Mouse (Mus musculus): ENCODE data around the gene Jdp2.

Gene Jdp2

DNA sequence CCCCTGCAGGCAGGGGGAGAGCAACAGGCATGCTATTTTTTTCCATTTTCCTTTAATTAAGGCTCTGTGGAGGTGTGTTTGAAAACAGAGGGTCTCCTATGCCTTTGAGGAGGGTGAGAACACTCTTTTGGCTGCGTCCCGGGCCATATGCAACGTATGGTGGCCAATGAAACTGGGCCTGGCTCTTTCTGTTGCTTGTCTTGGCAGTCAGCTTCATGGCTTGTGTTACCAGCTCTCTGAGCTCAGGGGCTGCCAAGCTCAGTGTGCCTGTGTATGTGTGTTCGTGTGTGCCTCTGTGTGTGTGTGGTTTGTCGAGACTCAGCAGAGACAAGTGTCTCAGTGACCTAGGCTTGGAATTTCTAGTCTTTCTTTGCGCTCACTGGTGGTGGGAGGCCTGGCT, 2.7 kb downstream of the Jdp2 start:
- no peak for DNase-seq (ENCODE audit: low spot score in 2 of 2)

DNA sequence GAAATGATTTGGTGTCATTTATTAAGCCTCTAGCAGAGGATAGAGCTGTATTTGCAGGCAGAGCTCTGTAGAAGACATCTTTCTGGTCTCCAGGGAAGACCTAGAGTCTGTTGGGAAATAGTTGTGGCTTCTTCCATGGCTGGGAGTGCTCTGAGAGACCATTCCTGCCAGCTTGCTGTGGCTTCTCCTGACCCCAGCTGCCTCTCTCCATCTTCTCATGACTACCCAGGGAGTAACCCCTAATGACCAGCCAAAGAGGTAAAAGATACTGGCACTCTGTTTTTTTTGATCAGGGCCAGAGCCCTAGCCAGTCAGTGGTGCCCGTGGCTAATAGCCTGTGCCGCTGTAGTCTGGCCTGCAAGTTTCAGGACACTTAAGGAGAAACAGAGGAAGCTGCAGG, 3.3 kb downstream of the Jdp2 start:
- no peak for DNase-seq (ENCODE audit: low spot score in 2 of 2)

DNA sequence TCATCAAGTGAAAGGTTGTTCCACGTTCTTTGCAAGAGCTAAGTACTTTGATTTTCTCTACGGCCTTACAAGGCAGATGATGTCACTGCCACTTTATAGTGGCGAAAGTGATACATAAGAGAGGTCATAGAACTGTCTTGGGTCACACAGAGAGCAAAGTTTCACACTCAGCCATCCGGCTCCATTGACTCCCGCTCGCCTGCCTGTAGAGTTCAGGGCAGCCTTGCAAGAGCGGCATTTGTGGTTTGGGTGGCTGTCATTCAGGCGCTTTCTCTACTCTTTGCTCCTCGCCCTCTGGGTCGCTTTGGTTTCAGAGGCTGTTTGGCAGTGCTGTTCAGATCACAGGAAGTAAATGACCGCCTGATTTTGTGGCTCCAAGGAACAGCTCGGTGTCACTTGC, 4.0 kb downstream of the Jdp2 start:
- DNase-seq (ENCODE audit: low spot score in 2 of 2): no peak

DNA sequence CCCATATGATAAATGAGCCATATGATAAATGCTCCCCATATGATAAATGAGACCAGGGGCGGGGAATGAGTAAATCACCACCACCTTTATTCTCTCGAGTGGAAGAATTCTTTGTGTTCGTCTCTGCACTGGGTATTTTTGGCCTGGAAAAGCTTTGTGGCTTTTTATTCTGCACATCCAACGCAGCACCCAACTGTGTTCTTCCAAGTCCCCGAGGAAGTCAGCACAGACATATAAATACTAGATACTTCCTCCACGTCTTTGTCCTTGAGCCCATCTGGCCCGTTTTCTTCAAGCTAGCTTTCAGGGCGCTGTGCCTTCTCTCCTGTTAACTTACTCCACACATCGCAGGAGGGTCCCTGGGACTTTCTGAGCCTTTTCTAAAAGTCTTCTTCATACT, 4.9 kb downstream of the Jdp2 start:
- no peak for DNase-seq (ENCODE audit: low spot score in 2 of 2)

DNA sequence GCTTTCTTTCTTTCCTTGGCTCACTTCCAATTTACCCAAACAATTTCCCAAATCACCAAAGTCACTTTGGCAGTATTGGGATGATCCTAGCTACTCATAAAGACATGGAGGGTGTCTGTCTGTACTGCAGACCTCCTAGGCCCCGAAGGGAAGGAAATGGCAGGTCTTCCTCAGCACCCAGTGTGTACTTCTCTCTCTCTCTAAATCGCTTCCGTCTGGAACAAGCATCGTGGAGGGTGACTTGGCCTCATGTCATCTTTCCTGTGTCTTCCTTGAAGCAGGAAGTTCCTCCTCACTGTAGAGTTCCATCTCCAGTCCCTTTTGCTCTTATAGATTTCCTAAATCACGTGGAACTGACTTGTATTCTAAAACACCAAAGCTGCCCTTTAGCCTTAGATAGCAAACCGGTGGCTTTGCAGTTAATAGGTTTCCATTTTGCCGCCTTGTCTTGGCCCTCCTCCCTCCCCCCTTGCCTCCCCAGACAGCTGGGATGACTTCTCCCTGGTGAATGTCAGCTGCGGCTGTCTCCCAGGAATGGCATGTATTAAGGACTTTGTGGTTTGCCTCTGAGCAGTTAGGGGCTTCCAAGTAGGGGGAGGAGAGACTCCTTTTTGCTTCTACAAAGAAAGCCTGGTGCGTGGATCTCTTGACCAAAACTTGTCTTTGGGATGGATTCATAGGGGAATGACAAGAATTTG, 5.6 kb downstream of the Jdp2 start:
- no peak for DNase-seq (ENCODE audit: low spot score in 2 of 2)

DNA sequence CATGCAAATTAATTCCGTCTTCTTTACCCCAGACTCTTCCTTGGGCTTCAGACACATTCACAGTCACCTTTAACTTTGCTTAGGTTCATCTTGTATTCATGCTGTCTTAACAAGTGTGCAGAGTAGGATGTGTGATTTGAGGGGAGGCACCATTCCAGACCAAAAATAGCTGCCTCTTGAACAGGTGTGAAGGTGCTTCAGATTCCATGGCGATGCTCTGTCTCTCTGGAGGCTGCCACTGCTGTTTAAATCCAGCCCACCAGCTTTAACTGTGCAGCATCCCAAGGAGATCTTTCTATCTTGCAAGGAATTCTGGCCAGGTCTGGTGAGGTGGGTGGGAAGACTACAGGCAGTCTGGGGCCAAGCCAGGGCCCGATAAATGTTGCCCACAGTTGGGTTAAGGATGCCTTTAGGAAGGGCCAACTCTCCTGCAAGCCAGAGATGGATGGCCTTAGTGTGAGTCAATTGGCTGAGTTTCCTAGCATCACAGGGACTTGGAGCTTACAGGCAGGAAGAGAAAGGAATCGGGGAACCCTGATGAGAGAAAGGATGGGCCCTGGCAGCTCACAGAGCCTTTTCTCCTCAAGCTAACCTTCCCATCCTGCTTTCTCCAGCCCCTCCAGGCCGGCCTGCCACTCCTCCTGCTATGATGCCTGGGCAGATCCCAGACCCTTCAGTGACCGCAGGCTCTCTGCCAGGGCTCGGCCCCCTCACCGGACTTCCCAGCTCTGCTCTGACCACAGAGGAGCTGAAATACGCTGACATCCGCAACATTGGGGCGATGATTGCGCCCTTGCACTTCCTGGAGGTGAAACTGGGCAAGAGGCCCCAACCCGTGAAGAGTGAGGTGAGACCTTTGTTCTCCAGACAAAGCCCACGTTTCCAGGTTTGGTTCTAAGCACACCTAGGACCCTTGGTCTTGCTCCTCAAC, 9.0 kb downstream of the Jdp2 start:
- DNase-seq (ENCODE audit: low spot score in 2 of 2): no peak

DNA sequence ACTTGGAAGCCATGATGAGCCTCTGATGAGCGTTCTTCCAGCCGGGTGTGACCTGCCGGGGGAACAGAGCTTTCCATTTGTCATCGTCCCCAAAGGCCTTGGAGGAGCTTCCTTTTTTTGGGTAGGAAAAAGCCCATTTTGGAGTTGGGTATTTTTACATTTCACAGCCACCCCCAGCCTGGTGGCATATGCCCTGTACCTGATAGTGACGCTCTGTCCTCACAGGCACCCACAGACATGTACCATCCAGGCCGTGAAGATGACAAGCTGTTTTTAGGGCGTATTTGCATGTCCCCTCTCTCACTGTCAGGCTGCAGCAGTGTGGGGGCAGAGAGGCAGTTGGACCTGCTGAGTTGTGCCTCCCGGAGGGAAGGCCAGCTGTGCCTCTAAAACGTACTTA, 11.3 kb downstream of the Jdp2 start:
- no peak for DNase-seq (ENCODE audit: low spot score in 2 of 2)

DNA sequence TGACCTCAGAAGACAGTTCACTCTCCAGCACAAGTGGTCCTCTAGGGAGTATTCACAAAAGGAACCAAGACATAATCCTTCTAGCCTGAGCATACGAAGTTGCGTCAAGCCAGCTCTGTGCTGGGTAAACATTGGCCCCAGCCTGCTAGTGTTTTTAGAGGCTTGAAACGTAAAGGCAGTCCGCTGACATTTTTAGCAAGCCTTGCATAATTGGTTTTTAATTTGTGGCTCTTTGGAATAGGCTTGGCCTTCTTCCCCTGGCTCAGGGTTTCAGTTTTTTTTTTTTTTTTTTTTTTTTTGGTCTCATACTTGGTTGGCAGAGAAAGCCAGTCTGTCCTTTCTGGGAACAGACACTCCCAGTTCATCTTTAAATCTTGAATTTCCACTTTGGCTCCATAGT, 15.3 kb downstream of the Jdp2 start:
- DNase-seq (ENCODE audit: low spot score in 2 of 2): no peak

DNA sequence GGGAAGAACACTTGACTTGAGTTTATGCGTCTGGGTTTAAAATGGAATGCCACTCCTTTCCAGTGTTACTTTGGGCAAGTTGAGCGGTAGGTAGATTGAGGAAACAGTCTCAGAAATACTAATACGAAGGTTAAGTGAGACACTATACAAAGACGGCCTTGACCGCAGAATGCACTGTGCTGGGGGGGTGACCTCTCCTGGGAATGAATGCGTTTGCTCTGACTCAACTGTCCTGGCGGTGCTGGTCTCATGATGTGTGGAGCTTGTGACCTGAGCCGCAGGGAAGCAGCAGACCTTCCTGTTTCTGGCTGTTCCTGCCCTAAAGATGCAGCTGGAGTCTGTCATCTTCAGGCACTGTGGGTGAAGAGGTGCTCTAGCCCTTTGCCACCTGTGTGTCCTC, 16.7 kb downstream of the Jdp2 start:
- no peak for DNase-seq (ENCODE audit: low spot score in 2 of 2)

DNA sequence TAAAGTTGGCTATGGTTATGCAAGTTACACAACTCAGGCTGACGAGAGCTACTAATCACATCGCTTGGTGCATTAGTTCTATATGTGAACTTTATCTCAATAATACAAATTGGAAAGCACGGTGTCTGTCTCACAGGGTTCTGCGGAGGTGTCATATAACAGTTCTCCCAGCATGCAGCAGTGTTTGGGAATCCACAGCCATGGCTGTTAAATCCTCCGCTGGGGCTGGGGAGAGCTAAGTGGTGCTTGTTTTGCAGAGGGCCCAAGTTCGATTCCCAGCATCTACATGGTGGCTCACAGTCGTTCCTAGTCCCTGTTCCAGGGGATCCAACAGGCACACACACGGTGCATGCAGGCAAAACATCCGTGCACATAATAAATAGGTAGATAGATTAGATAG, 19.1 kb downstream of the Jdp2 start:
- no peak for DNase-seq (ENCODE audit: low spot score in 2 of 2)

DNA sequence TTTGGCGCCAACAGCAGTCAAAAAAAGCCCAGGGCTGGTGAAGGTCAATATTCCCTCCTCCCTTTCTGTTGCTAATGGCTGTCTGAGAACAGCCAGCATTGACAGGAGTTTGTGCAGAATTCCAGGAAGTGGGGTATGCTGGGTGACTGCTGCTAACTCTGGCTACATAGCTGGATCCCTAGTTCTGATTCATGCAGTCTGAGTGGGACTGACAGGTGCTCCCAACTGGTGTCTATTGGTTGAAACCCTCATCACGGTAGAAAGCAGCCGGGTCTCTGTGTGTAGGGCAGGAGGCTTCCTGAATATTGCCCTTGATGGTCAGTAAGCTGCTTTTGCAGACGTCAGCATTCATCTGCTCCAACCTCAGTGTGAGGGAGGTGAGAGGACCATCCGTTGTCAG, 19.6 kb downstream of the Jdp2 start:
- DNase-seq (ENCODE audit: low spot score in 2 of 2): no peak

DNA sequence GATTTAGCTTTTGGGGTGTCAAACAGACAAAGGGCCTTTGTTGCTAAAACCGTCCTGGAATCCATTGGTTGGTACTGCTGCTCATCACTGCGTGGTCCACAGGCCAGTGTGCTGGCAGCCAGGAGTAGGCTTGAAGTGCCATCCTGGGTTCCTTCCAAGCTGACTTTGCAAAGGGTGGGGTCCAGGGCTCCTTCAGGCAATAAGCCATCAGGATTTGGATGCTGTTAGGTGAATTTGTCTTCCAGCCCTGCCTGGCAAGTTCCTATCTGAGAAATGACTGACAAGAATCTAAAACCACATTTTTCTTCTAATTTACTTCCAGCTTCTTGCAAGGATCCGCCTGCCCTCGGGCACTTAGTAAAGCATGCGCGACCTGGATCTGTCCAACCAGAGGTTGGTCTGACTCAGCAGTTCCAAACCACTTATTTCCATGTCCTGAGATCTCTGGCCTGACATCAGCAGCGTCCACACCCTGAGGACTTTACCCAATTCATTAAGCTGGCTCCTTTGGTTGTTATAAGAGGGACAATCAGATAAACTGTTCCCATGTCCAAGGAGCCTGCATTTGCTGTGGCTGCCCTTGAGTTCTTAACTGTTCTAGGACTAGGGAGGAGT, 20.6 kb downstream of the Jdp2 start:
- no peak for DNase-seq (ENCODE audit: low spot score in 2 of 2)

DNA sequence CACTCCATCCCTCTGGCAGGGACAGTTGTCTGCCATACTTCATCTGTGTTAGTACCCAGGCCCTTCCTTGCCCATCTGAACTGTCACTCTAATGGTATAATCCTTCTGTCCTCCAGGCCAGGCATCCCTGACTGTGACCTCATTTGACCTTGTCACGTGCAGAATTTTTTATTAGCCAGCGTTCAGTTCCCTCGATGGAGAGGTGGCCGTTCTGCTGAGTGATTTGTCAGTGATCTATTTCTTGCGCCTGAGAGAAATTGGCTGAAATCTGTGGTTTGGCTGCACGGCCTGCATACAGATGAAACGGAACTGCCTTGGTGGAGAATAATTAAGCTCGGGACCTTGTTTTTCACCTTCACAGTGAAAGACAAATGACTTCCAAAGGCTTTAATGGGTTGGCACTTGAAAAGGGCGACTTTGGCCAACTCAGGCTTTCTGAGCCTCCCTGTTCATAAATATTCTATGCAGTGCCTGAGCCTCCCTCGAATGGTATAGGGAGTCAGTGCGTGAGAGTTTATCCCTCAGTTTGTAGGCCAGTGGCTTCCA, 21.1 kb downstream of the Jdp2 start:
- no peak for DNase-seq (ENCODE audit: low spot score in 2 of 2)

DNA sequence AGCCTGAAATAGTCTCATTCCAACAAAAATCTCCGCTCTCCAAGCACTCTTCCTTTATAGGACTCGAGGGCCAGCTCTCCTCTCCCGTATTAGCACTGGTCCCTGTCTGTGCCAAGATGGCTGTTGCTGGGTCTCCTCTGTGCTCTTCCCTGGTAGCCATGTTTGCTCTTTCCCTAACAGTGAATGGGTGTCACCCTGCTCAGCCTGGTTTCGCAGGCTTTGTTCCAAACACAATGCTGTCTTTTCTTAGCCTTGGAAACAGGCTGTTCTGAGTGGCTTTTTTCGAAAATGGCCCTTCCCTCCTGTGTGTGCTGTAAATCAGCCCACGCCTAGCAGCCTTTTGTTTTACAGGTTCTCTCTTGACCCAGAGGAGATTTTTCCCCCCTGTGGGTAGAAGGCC, 22.2 kb downstream of the Jdp2 start:
- no peak for DNase-seq (ENCODE audit: low spot score in 2 of 2)

DNA sequence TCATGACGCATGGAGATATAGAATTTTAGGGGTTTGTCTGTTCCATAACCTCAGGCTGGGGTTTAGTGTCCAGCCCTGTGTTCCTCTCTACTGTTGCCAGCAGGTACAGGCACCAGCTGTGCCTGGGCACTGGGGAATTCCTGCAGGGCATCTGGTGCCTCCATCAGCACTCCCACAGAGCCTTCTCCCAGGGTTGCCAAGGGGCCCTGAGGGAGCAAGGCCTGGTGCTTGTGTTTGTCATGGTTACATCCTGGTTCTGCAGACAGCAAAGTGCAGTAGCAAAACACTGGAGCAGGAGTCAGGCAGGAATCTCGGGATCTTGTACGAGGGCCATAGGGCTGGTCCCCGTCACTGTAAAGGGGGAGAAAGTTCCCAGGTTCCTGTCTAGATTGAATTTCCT, 22.8 kb downstream of the Jdp2 start:
- no peak for DNase-seq (ENCODE audit: low spot score in 2 of 2)

DNA sequence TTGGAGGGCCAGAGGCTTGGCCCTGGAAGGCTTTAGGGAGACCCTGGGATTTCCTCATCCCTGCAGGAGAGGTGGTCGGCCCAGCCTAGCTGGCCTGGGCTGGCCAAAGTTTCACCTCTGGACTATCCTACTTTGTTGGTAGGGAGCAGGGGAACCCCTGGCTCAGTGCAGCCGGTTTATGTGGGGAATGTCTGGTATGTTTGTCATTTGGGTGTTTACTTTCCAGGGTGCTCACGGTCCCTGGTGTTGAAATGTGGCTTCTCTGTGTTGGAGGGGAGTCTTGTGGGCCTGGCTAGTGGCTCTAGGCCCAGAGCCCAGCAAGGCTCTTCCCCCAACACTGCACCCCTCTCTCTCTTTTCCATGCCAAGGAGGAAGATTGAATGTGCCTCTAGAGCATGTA, 24.9 kb downstream of the Jdp2 start:
- no peak for DNase-seq (ENCODE audit: low spot score in 2 of 2)

DNA sequence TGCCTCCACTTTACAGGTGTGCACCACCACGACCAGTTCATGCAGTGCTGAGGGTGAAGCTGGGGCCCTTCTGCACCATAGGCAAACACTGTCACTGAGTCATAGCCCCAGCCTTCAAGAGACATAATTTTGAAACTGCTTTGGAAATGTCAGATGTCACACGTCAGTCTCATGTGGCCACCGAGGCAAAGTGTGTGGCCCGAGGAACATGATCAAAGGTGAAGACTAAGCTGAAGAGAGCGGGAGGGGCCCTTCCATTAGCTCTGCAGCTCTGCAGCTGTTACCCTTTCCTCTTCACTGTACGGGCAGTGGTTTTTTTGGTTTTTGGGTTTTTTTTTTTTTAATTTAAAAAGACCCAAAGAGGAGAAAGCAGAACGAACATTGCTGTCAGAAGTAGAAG, 25.8 kb downstream of the Jdp2 start:
- no peak for DNase-seq (ENCODE audit: low spot score in 2 of 2)

DNA sequence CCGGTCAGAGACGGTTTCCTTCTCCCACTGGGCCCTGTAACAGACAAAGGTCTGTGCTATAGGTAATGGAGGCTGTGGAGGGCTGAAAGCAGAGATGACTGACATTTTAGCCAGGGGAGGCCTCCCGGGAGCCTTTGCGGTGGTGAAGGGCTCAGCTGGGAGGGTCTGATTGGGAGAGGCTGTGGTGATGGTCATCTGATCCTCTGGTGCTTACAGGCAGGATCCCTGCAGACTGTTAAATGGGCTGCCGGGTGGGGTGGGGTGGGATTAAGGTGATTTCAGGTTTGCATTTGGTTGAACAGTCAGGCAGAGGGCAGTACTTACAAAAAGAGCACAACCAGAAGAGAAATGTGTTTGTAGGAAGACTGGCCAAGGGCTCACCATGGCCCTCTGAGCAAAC, 27.0 kb downstream of the Jdp2 start:
- no peak for DNase-seq (ENCODE audit: low spot score in 2 of 2)

DNA sequence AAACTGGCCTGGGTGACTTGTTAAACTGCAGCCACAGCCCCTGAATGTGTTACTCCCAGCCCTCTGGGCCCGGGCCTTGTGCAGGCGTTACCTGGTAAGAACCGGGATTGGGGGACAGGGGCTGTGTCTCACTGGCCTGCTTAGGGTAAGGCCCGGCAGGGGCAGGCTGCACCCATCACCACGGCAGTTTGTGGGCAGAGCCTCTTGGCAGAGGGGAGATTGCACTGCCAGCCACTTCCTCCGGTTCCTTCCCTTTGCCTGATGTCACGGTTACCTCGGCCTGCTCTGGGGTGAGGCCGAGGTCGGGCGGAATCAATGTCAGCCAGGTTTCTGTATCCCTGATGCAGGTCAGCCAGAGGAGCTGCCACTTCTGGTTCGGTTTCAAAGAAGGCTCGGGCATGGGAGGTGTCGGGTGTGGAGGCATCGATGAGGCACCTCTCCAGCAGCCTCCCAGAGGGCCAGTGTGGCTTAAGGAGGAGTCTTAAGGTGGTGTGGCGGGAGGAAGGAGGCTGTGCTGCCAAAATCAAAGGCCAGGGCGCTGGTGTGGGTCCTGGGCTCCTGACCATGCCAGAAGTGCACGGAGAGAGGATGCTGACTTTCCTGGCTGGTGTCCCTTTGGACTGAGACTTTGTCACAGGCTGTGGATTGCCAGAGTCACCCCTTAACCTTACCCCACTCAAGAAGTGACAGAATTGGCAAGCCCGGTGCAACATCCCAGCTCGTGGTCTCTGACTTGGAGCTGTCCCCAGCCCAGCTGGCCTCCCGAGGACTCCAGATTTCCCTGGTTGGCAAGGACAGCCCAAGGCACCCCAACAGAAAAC, 31.0 kb downstream of the Jdp2 start:
- peak in 1 of 2 experiments; percentile 33 for DNase-seq (ENCODE audit: low spot score in 2 of 2)

DNA sequence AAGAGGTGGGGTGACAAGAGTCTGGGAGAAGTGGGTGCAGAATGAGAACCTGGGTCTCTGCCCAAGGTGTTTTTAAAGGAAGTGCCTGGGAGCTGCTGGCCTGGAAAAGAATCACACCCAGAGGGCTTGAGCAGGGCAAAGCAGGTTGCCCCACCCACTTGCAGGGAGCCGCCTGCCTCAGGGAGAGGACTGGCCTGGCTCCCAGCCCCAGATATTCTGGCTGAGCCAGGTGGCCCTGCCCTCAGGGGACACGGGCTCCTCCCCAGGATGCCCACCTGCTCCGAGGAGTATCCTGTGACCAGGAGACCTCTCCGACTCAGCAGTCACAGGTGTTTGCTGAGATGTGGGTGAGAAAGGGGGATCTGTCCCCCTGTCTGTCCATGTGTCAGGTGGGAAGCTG, 32.4 kb downstream of the Jdp2 start:
- DNase-seq (ENCODE audit: low spot score in 2 of 2): no peak

DNA sequence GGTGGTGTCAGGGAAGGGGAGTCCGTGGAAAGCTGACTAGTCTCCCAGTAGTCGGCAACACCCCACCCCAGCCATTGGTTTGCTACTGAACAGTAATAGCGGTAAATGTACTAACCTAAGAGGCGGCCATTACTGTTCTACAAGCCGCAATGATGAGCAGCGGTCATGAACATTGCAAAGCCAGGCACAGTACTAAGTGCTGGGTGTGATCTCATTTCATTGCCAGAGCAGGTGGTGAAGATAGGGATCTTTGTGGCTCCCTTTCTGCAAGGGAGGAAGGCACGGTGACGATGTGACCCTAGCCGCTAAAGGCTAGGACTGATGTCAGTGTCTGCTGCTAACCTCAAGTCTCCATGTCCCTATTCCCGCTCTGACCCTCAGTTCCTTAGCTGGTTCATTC, 33.5 kb downstream of the Jdp2 start:
- DNase-seq (ENCODE audit: low spot score in 2 of 2): no peak

DNA sequence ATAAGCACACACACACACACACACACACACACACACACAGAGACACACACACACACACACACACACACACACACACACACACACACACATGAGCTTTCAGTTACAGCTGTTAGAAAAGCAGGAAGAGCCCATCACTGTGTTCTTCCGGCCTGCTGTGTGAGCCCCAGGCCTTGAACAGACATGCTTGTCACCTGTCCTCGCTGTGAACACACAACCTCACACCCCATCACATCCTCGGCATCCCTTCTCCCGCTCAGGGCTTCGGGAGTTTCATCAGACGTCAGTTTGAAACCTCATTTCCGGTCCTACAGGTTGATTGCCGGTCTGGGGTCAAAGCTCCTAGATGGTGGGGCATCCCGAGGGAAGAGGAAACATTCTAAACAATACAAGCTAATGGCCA, 39.1 kb downstream of the Jdp2 start:
- DNase-seq (ENCODE audit: low spot score in 2 of 2): no peak

All from urinary bladder, postnatal 36 days (tissue).